Mouse (Mus musculus) ES-E14 (cell line): ENCODE results near the gene Gm36210. TPM values are rescaled to one million over a fixed set of nuclear protein-coding genes. Genes with fewer than 3 reads are reported as not detected.

Experiments used
- DNase-seq: peaks from one replicate; pipeline ENCODE4 v3.0.0-alpha.2; 2013; ENCODE audit warnings: low read depth, low spot score
- H3K27ac ChIP-seq: 2 replicates; pipeline ENCODE4 v1.5.1; 2012; ENCODE audit warnings: low read depth, mild to moderate bottlenecking, low read length, moderate library complexity, mixed read lengths; ENCODE audit not compliant: poor library complexity, insufficient read depth, severe bottlenecking
- H3K36me3 ChIP-seq: 2 replicates; pipeline ENCODE4 v1.6.1; 2012; ENCODE audit warnings: mild to moderate bottlenecking, low read length, moderate library complexity, mixed read lengths; ENCODE audit not compliant: control insufficient read depth, poor library complexity, insufficient read depth, severe bottlenecking
- H3K4me1 ChIP-seq, 2 experiments: fragments of 150-350 bp in 1 of 2; sonication (generic) in 1 of 2; 2 replicates each; pipeline ENCODE4 v1.6.1; 2012; ENCODE audit warnings: low read length in 2 of 2, mild to moderate bottlenecking in 1 of 2, mixed read lengths in 1 of 2; ENCODE audit not compliant: control insufficient read depth in 2 of 2, insufficient read depth in 2 of 2, poor library complexity in 1 of 2
- H3K4me3 ChIP-seq, 2 experiments: fragments of 150-350 bp in 1 of 2; sonication (generic) in 1 of 2; 2 replicates each; pipeline ENCODE4 v1.5.1; 2012; ENCODE audit warnings: low read length in 2 of 2, low read depth in 1 of 2, mild to moderate bottlenecking in 1 of 2, mixed read lengths in 1 of 2; ENCODE audit not compliant: insufficient read depth in 1 of 2, poor library complexity in 1 of 2, severe bottlenecking in 1 of 2
- H3K9ac ChIP-seq: 2 replicates; pipeline ENCODE4 v1.6.1; 2012; ENCODE audit warnings: low read depth, mild to moderate bottlenecking, low read length, mixed read lengths; ENCODE audit not compliant: poor library complexity, insufficient read depth, severe bottlenecking
- H3K9me3 ChIP-seq: fragments of 150-350 bp; sonication (generic); 2 replicates; pipeline ENCODE4 v1.6.1; 2012; ENCODE audit warnings: low read depth, mild to moderate bottlenecking, low read length; ENCODE audit not compliant: control insufficient read depth, insufficient read depth
- CHD2 ChIP-seq: IDR thresholded peaks from 2 replicates; pipeline ENCODE4 v1.6.1; 2014; ENCODE audit warnings: mild to moderate bottlenecking, low read depth, low read length, inconsistent platforms
- HCFC1 ChIP-seq: IDR thresholded peaks from 2 replicates; pipeline ENCODE4 v1.6.1; 2012; ENCODE audit warnings: low read length, inconsistent platforms, borderline replicate concordance; ENCODE audit not compliant: insufficient read depth
- MAFK ChIP-seq: IDR thresholded peaks from 2 replicates; pipeline ENCODE4 v1.6.1; 2014; ENCODE audit warnings: mild to moderate bottlenecking, low read depth, low read length, inconsistent platforms; ENCODE audit not compliant: insufficient read depth
- ZC3H11A ChIP-seq: IDR thresholded peaks from 2 replicates; pipeline ENCODE4 v1.6.1; 2012; ENCODE audit warnings: low read depth, mild to moderate bottlenecking, inconsistent platforms, low read length, borderline replicate concordance
- ZNF384 ChIP-seq: IDR thresholded peaks from 2 replicates; pipeline ENCODE4 v1.6.1; 2012; ENCODE audit warnings: low read depth, low read length, inconsistent platforms
- in situ Hi-C, 2 experiments: fragments of 600-800 bp; cut with MboI; formaldehyde crosslinking; loops; one replicate each; pipeline ENCODE4 v1.15.1; 2025; ENCODE audit warnings: low sequenced_read_pairs in 2 of 2, inconsistent platforms in 1 of 2; ENCODE audit not compliant: unreplicated experiment in 2 of 2
- total RNA-seq: library from RNA; depleted of rRNA; stranded (reverse); fragments of 300-350 nt; gene quantifications from 2 replicates; pipeline ENCODE4 v1.2.3, GENCODE M21; 2012

Gene Gm36210
- total RNA-seq, 1 experiment: 2.2 TPM

DNA sequence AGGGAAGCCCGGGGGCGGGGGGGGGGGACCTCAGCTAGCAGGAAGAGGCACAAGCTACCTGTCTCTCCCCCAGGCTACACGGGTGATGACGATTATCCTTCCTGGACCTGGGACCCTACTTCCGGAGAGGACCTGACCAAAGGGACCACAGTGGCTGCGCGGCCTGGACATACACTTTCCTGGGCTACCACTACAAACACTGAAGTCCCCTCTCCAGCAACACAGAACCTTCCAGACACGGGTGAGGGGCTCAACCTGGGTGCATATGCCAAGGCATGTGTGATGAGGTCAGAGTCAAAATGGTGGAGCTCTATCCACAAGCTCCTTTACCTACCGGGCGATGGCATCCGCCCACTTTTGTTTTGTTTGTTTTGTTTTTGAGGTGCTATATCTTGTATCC is 31.1 kb upstream of the Gm36210 start:
- Histone ChIP-seq H3K36me3 (no peaks in the 10 kb centered on the region), H3K27ac (no peak overlapping the region), H3K4me3 (no peak overlapping the region), H3K9me3 (no peaks in the 10 kb centered on the region), H3K9ac (no peak overlapping the region), H3K4me1 (no peaks in the 10 kb centered on the region)
- TF ChIP-seq CHD2 (no peak), ZC3H11A (no peak), HCFC1 (no peak), ZNF384 (no peak), MAFK (no peak)
- no peak for DNase-seq
- in situ Hi-C loops: no loop called here

DNA sequence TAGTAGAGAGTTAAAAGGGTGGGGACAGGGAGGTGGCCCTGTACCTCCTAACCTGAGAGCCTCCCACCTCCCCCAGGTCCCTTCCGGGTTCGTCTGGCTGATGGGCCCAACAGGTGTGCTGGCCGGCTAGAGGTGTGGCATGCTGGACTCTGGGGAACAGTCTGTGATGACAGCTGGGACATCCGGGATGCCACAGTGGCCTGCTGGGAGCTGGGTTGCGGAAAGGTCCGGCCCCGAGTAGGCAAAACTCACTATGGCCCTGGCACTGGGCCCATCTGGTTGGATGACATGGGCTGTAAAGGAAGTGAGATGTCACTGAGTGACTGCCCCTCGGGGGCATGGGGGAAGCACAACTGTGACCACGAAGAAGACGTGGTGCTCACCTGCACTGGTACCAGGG is 30.5 kb upstream of the Gm36210 start:
- Histone ChIP-seq H3K4me3 (no peak overlapping the region), H3K36me3 (no peaks in the 10 kb centered on the region), H3K9ac (no peak overlapping the region), H3K27ac (no peak overlapping the region), H3K9me3 (no peaks in the 10 kb centered on the region), H3K4me1 (no peaks in the 10 kb centered on the region)
- DNase-seq: no peak
- in situ Hi-C loops: no loop called here
- no peak for TF ChIP-seq ZNF384
- no peak for TF ChIP-seq ZC3H11A
- no peak for TF ChIP-seq MAFK
- TF ChIP-seq CHD2: no peak
- no peak for TF ChIP-seq HCFC1

DNA sequence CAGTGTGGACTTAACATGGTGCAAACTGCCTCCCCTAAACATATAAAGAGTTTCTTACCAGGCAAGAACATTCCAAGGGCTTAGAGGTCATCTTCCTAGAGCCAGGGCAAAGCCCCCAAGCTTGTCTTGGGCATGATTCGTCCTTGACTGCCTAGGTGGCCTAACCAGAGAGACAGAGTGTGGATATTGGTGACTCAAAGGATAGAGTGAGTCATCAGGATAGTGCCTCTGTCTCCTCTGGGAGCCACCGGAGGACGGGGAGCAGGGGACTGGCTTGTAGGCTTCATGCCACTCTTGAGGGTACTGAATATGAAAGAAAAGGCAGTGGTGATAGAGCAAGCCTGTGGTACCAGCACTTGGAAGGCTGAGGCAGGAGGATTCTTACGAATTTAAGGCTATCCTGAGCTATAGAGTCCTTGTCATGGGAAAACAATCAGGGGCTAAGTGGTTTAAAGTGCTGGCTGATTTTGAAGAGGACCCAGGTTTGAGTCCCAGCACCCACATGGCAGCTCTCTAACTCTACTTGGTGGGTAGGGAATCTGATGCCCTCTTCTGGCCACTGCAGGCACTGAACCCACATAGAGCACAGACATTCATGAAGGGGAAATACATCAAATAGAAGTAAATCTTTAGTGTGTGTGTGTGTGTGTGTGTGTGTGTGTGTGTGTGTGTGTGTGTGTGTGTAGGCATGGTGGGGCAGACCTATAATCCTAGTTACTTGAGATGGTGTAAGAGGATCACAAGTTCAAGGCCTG is 28.0 kb upstream of the Gm36210 start:
- in situ Hi-C loops: no loop called here

DNA sequence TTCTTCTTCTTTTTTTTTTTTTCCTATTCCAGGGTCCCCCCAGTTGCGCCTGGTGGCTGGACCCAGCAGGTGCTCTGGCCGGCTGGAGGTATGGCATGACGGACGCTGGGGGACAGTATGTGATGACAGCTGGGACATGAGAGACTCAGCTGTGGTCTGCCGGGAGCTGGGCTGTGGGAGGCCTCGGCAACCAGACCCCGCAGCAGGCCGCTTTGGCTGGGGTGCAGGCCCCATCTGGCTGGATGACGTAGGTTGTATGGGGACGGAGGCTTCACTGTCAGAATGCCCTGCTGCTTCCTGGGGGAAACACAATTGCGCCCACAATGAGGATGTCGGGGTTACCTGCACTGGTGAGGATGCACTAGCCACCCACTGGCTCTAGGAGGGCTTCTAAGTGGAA is 26.8 kb upstream of the Gm36210 start:
- H3K27ac ChIP-seq: no peak overlapping the region
- H3K4me1 ChIP-seq: peaks cover 0 to 2% of the 10 kb centered on the region in 2 experiments; a peak in 1 of 4 replicates
- no peak overlapping the region for H3K4me3 ChIP-seq
- TF ChIP-seq MAFK (no peak), HCFC1 (no peak), CHD2 (no peak), ZC3H11A (no peak), ZNF384 (no peak)
- no peak overlapping the region for H3K9ac ChIP-seq
- DNase-seq: no peak
- no peaks in the 10 kb centered on the region for H3K36me3 ChIP-seq
- in situ Hi-C loops: no loop called here
- H3K9me3 ChIP-seq: no peaks in the 10 kb centered on the region

More for the DNA sequence above, 28.0 kb upstream of the Gm36210 start:
- Histone ChIP-seq H3K4me1 (peaks cover 0 to 2% of the 10 kb centered on the region in 2 experiments; a peak in 1 of 4 replicates), H3K9me3 (no peaks in the 10 kb centered on the region), H3K27ac (no peak overlapping the region), H3K9ac (no peak overlapping the region), H3K36me3 (no peaks in the 10 kb centered on the region), H3K4me3 (no peak overlapping the region)
- no peak for DNase-seq
- TF ChIP-seq HCFC1 (no peak), ZNF384 (no peak), MAFK (no peak), CHD2 (no peak), ZC3H11A (no peak)
